11 mouse cellular contexts compared by ENCODE assay signal in genomic region chr9:62569121-62569520, GRCm38 (mm10). TPM values are rescaled to one million over a fixed set of nuclear protein-coding genes. Genes with fewer than 3 reads are reported as not detected.
A peak's percentile ranks its signal among the peaks of the same experiment; 100 is the strongest.
DNase-seq lines count a peak whose midpoint lies in the region; TF ChIP-seq lines count a peak whose summit lies in the region.
"Had no signal": no experiment of that assay in that cellular context is flagged by ENCODE, and none has a peak within 500 bp of the region (broad histone marks: within the 10 kb centered on the region; RNA-seq: fewer than 3 reads in every experiment).

No protein-coding gene starts in this region.

- H3K36me3 ChIP-seq in hindbrain, embryonic 10.5 days, result no peaks in the 10 kb centered on the region
- H3K36me3 ChIP-seq: liver, embryonic 12.5 days had no signal

- no peak for TF ChIP-seq CTCF in lung, adult 2 months (IDR thresholded peaks at IDR 0.05; ENCODE audit: insufficient read depth, low read length)

- H3K27ac ChIP-seq in hindbrain, embryonic 10.5 days, result no peak overlapping the region
- H3K27ac ChIP-seq: hindbrain, embryonic 14.5 days; liver, embryonic 12.5 days had no signal

- no peak overlapping the region for H3K4me3 ChIP-seq in lung, adult 2 months (replicated peaks; ENCODE audit: extremely low read depth, low read depth, low read length)
- no peak overlapping the region for H3K4me3 ChIP-seq in hindbrain, embryonic 10.5 days
- H3K4me3 ChIP-seq: liver, embryonic 12.5 days had no signal

- WGBS in lung, adult 2 months, result 77% methylated on average over 6 of the region's 6 CpGs
- 83% methylated on average over 6 of the region's 6 CpGs for WGBS in hindbrain, embryonic 10.5 days

- no peaks in the 10 kb centered on the region for H3K27me3 ChIP-seq in hindbrain, embryonic 10.5 days (ENCODE audit: insufficient read depth, poor library complexity, severe bottlenecking)
- H3K27me3 ChIP-seq: liver, embryonic 12.5 days had no signal

- peak; percentile 62 for DNase-seq in lung, postnatal 14 days
- no peak for DNase-seq in lung, adult 2 months
- DNase-seq in adrenal gland, adult 2 months, result peak; percentile 90
- DNase-seq in gastrocnemius, postnatal 10 days, result peak; percentile 48
- DNase-seq in kidney, postnatal 25 days, result peak; percentile 58 to 66
- no peak for DNase-seq in embryo, embryonic 10.5 days (ENCODE audit: low spot score)
- DNase-seq in hindbrain, embryonic 10.5 days (ENCODE audit: low spot score), result no peak
- DNase-seq in retina, postnatal 1 day, result no peak
- DNase-seq: thymus, adult 18-20 months had no signal

- H3K4me1 ChIP-seq in lung, adult 2 months (ENCODE audit: control insufficient read depth, insufficient read depth, low read length), result no peaks in the 10 kb centered on the region
- H3K4me1 ChIP-seq in hindbrain, embryonic 10.5 days (replicated peaks), result no peaks in the 10 kb centered on the region
- H3K4me1 ChIP-seq: liver, embryonic 12.5 days had no signal

- TF ChIP-seq POLR2A in lung, adult 2 months (IDR thresholded peaks at IDR 0.05; ENCODE audit: borderline replicate concordance, extremely low read depth, low read depth, low read length), result no peak

- H3K9me3 ChIP-seq in hindbrain, embryonic 10.5 days, result no peaks in the 10 kb centered on the region
- H3K9me3 ChIP-seq: liver, embryonic 12.5 days had no signal

RNA-seq across cellular contexts. Expression of gene Coro2b, which starts 32.3 kb away (rescaled TPM):
- polyA plus RNA-seq in lung, adult 2 months (2012; rRNA removed), result 48.8 and 51.9 TPM in 2 replicates
- total RNA-seq in adrenal gland, adult 2 months (2021), result 10 to 100 TPM; 13.1 to 15.3 TPM
- polyA plus RNA-seq in adrenal gland, adult 2 months (2012; rRNA removed), result 14.3 and 15.5 TPM in 2 replicates
- total RNA-seq in gastrocnemius, postnatal 10 days (2021), result 10 to 100 TPM; 10.6 to 12.4 TPM
- polyA plus RNA-seq in hindbrain, embryonic 10.5 days (2016; fragmentation: Nextera tagmentation; extraction: Ambion mirVana), result 17.5 and 30.7 TPM in 2 replicates

Comparison
In these comparisons a context has a peak if more than half of its experiments do, and no peak if none do; other contexts are left out.
1. DNase-seq: peak in lung, postnatal 14 days (single experiment), adrenal gland, adult 2 months (single experiment), gastrocnemius, postnatal 10 days (single experiment) and kidney, postnatal 25 days (2 of 2); none in lung, adult 2 months (single experiment), embryo, embryonic 10.5 days (single experiment), hindbrain, embryonic 10.5 days (single experiment) and retina, postnatal 1 day (single experiment).